Mouse (Mus musculus) gastrocnemius, postnatal 25 days (tissue): ENCODE results near the gene Tex33. TPM values are rescaled to one million over a fixed set of nuclear protein-coding genes. Genes with fewer than 3 reads are reported as not detected.
A peak's percentile ranks its signal among the peaks of the same experiment; 100 is the strongest.

Experiments
- DNase-seq: peaks from one replicate; pipeline ENCODE4 v3.0.0; 2022
- total RNA-seq, 2 experiments: library from RNA; stranded (reverse); gene quantifications; 1 replicate in 1 of 2; 2 replicates in 1 of 2; pipeline ENCODE4 v1.2.3; 2021

Gene Tex33
- total RNA-seq, 2 experiments from 2014 or later, result not detected

DNA sequence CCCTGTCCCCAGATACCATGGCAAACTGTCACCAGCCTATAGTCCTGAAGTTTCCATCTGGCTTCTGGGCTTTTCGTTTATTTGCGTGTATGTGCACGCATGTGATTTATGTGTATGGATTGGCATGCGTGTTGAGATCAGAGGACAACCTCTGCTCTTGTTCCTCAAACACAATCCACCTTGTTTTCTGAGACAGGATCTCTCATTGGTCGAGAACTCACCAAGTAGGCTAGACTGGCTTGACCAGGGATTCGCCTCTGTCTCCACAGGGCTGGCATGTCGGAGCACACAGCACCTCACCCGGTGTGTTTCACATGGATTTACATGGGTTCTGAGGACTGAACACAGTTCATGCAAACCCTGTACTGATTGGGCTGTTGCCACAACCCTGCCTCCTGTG lies 18.4 kb upstream of the Tex33 start:
- no peak for DNase-seq

DNA sequence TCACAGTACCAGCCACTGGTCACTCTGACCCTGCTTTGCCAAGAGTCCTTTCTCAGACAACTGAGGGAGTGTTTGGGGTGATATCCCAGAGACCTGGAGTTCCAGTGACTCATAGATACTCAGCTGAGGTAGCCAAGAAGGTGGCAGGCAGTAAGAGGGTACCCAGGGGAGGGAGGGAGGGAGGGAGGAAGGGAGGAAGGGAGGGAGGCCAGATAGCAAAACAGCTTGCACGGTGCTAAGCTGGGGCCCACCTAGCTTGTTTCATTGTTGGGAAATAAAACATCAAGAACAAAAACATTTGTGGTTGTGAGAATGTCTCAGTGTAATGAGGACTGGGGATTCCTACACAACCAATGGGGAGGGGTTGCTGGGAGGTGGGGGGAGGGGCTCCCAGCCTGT lies 18.0 kb upstream of the Tex33 start:
- DNase-seq, result no peak

DNA sequence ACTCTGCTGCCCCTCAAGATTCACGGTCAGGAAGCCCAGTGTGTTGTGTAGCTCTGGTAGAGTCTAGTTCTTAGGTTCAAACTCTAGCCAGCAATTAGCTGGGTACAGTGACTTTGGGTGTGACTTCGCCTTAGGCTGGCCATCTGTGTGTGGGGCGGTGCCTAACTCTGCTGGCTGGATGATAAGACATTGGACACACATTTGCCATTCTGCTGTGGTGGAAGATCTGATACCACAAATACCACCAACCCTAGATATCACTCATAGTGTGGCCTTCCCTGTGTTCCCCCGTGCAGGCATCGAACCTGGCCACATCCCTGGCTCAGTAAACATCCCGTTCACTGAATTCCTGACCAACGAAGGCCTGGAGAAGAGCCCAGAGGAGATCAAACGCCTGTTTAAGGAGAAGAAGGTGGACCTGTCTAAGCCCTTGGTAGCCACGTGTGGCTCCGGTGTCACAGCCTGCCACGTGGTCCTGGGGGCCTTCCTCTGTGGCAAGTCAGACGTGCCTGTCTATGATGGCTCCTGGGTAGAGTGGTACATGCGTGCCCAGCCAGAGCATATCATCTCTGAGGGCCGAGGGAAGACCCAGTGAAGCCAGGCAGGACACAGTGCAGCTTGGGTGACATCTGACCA lies 17.5 kb upstream of the Tex33 start:
- no peak for DNase-seq

DNA sequence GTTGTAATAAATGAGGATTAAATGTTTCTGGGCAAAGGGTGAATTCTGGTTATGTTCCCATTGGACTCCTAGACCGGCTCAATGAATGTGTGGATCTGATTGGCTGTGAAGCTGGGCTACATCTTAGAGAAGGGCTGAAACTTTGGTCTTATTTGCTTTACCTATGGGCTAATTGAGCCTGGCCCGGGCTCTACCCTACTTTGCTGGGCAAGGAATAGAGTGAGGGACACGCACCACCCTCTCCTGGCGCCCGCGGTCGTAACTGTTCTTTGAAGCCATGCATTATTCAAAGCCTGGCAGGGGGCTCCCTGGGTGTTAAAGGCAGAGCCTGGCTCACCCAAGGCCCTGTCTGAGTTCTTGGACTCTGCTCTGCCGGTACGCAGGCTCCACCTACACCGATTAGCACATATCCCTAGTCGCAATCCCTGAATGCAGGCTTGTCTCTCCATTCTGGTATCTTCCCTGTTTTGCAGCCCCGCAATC lies 13.9 kb upstream of the Tex33 start:
- DNase-seq, result no peak

DNA sequence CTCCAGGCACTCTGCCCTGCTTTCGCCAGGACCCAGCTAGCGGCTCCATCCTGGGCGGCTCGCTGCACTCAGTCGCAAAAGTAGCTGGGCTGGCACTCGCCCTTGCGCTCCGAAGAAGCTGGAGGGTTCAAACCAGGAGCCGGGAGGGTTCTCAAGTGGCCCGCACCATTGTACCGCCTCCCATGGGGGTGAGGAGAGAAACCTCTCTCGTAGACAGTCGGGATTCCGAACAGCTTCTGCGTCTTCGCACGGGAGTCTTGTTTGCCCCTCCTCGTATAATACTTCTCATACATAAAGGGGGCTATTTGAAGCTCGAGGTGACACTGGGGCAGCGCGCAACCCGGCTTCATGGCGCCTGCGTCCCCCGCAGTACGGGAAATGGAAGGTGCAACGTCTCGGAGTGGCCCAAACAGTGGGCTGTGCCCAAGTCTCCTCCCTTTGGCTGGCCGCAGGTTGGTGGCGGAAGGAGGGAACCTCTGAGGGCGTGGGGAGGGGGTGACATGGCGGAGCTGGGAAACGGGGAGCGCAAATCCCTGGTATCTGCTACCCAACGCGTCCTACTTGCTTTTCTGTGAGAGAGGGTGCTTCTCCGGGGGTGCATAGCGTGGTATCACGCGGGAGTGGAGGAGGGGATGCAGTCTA lies 10.7 kb upstream of the Tex33 start, which contains the start of gene Mpst:
Gene Mpst, plus strand, starts transcription at position 124 of the 642 bp plus-strand sequence.
- DNase-seq, result peak; percentile 90

DNA sequence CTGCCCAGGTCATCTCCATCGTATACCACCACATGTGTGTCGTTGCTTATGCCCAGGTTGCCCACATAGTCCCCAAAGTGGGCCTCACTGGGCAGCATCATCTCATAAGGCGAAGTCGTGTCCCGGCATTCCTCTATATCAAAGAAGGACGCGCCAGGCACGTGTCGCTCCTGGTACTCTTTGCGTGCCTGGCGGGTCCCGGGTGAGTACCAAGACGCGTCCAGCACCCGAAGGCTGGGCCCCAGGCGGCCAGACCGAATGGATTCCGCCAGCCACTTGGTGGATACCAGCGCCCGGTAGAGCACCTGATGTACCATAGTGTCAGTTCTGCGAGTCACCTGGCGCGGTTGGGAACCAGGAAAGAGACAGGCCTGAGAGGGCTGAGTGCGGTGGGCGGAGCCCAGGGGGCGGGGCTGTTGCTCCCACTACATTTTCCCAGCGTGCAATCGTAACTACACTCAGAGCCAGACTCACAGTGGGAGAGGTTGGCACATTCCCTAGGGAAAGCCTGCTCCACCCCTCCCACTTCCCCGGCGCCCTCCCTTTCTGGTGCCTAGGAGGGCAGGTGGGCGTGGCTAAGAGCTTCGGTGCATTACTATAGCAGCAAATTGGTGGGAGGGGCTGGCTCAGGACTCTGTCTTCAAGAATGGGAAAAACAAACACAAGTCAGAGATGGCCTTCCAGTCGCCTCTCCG lies 10.0 kb upstream of the Tex33 start, which contains the start of gene Tst:
Gene Tst, minus strand, starts transcription at position 391 of the 695 bp plus-strand sequence.
- peak; percentile 86 for DNase-seq

DNA sequence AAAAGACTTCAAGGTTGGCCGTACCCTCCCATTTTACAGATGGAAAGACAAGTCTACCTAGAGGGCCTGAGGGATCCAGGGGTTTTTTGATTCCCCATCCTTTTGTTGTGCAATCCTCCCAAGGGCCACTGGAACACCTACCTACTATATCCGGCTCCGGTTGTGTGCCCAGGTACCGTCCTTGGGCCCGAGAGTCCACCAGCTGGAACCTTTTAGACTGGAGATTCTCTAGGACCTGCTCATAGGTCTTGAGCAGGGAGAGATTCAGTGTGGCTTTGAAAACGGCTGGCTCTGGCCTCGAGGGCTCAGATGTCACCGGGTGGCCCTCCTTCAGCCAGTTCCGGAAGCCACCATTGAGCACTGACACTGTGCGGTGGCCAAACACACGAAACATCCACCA lies 9.4 kb upstream of the Tex33 start:
- no peak for DNase-seq

DNA sequence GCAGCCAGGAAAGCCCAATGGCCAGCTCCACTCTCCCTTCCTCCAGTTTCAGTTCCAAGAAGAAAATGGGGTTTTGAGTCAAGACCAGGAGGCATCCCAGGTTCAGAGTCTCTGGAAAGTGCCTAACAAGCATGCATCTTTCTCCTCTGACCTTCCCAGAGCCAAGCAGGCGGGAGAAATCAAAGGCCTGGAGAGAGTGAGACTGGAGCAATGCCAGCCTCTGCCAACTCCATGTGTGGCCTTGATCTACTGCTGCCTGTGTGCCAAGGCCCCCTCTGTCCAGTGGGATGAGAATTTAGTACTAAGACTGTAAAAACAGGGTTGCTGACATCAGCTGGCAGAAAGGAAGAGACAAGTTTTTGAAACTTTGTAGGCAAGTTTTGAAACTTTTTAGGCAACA lies 8.2 kb upstream of the Tex33 start:
- DNase-seq, result peak; percentile 25

DNA sequence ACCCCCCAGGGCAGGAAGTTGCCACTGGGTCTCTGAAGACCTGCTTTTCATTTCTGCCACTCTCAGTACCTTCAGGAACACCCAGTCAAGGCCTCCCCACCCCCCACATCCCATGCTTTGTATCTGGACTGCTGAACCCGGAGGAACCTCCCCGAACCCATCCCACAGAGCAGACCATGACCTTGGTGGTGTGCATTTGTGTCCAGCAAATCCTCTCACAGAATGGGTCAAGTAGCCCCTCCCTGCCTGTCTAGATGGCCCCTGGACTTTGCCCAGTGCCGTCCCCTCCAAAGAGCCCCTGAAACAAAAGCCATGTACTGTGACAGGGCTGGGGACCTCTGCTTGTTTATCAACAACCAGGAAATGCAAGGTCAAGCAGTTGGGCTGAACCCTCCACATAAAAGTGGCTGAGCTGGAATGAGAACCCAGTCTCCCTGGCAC lies 7.6 kb upstream of the Tex33 start:
- DNase-seq, result no peak

DNA sequence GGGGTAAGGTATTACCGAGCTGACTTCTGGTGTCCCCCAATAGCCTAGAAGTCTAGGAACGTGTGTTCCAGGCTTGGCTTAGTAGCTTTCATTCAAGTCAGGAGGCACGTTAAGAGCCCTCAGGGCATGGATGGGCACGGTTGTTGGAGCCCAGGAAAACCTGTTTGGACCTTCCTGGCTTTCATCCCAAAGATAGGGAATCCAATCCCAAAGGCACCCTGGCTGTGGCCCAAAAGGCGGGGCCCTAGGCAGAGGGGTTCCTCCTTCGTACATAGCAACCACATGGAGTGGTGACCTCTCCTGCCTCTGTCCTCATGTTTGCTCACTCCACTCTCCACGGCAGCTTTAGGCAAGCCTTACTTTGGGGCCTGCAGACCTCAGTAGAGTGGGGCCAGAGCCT lies 6.7 kb upstream of the Tex33 start:
- no peak for DNase-seq

DNA sequence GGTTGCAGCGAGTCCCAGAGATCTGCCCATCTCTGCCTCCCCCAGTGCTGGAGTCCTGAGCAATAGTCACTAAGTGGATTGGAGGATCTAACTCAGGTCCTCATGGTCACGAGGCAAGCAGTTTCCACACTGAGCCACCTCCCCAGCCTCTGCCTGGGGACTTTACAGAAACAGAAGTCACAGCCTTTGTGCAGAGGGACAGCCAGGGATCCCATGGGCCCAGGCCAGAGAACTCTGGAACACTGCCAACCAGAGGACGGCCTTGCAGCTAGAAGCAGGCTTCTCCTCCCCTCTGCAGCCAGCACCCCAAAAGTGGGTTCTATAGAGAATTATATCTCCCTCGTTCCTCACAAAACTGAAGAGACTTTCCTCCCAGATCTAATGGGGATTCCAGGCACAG lies 6.2 kb upstream of the Tex33 start:
- DNase-seq, result peak; percentile 60

DNA sequence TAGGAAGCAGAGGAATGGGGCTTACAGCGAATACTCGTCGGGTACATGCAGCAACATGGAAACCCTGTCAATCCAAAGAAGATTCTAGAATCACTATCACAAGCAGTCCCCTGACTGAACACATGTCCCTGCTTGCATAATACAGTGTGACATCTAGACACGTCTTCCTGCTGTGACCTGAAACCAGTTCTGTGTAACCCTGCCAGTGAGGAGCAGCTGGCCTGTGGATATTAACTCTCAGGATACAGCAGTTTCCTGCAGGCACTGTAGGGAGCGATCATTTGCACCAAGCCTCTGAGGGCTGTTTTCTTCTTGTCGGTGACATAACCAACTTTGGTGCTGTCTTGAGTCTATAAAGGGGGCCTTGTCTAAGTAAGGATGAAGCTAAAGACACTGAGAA lies 5.6 kb upstream of the Tex33 start:
- DNase-seq, result peak; percentile 56

DNA sequence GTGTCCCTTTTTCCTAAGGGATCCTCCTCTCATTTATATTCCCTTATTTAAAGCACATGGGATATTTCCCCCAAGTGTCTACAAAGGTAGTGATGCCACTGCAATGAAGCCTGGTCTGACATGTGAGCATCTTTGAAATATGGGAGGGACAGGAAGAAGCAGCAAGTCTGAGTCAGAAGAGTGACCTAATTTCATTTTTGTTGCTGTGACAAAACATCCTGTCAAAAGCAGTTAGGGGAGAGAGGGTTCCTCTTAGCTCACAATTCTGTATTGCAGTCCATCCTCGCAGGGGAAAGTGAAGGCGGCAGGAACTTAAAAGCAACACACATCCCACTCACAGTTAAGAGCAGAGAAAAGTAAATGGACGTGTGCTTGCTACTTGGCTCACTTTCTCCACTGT lies 4.9 kb downstream of the Tex33 start:
- DNase-seq, result no peak

DNA sequence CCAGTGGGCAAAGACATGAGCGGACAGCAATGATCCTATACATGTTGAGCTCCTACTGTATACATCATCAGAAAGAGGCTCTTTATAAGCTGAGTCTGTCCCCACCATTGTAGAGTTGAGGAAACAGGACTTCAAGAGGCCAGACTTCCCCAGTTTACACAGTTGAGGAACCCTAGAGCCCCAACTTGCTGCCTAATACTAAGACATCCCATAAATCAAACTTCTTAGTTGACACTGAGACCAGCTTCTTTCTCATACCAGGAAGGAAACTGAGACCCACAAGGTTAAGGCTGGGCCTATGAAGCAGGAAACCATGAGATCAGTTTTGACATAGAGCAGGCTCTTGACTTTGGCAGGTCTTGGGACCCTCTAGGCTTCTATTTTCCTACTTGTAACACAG lies 10.1 kb downstream of the Tex33 start:
- no peak for DNase-seq

DNA sequence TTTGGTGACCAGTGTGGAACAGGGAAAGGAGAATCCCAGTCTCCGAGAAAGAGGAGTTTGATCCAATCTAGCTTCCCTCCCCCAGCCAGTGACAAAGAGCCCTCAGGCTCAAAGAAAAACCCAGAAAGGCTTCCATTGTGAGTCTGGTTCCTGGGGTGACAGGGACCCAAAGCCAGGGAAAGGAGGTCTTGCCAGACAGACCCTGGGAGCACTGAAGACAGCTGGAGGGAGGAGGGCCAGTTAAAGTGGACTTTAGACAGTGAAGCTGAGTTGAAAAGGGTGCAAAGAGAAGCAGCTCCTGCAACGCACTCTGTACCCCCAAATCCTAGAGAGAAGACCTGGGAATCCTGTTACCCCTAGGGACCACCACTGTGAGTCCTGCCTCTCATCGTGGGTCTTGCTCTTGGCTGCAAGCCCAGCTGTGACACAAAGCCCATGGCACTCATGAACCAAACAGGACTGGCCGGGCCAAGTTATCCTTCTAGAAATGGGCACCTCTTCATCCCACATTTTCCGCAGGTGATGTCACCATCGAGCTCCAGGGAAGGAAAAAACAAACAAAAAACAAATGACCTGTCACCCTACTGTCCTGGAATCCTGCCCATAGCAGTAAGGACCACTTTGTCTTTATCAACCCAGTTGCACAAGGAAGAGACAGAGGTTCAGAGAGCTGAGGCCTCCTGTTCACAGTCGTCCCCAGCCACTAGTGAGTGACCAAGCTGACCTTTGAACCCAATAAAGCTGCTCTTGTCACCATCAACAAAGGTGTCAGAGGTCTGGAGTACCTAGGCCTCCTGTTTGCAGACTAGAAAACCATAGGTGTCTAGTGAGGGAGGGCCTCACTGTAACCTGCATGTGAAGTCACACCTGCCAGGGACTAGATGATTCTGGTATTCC lies 11.2 kb downstream of the Tex33 start:
- no peak for DNase-seq

DNA sequence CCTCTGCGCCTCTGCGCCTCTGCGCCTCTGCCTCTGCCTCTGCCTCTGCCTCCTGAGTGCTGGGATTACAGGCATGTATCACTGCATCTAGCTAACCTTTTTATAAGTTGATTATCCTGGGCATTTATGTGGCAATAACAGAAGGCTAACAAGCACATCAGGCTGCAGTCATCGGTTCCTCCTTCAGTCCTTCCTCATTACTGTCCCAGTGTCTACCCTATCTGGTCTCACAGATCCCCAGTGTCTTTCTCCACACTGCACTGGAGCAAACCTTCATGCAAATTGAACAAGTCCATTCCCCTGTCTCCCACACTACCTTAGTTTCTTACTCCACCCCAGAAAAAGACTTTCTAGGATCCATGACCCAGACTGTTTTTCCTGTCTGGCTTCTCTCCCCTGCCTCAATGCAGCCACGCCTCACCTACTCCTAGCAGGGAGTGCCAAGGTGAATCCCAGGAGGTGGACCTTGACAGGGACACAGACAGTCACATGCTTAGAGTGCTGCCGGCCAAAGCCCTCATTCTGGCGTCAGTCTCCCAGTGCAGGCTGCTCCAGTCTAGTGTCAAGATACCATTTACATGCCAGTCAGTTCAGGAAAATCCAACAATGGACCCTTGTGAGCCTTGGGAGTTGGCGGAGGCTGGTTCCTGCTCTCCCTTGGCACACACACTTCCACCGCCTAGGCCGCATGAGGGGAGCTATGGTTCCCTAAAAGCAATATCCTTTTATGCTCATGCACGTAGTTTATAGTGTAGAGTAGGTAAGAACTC lies 12.1 kb downstream of the Tex33 start:
- DNase-seq, result peak; percentile 24

DNA sequence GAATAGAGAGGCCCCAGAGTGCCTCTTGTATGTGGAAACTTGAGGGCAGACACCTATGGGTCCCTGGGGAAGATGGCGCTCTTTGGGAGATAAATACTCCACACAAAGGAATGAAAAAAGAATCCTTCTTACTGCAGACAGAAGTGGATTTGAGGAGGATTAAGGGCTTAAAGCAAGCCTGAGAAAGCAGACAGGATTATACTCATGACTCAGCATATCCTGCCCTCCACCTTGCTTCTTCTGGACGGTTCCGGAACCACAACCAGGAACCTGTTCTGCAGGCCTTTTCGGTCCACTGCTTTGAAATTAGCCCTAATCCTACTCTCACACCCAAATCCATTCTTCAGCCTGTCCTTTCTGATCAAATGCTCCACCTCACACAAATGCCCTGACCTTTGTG lies 13.6 kb downstream of the Tex33 start:
- DNase-seq, result no peak

DNA sequence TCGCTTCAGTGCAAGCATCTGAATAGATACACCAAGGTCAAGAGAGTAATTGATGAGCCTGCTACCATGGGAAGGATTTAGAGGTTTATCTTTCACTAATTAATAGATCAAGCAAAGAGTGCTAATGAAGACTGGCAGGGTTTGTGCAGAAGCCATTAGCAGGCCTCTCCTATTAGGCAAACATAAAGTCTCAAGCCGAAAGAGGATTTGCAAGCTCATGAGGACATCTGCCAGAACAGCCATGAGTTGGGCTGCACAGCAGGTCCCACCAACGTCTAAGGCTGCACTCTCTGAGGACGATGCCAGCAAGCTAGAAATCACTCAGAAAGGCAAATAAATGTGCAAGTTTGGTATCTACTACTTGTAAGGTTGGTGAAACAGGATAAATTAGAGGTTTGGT lies 15.0 kb downstream of the Tex33 start:
- DNase-seq, result no peak

DNA sequence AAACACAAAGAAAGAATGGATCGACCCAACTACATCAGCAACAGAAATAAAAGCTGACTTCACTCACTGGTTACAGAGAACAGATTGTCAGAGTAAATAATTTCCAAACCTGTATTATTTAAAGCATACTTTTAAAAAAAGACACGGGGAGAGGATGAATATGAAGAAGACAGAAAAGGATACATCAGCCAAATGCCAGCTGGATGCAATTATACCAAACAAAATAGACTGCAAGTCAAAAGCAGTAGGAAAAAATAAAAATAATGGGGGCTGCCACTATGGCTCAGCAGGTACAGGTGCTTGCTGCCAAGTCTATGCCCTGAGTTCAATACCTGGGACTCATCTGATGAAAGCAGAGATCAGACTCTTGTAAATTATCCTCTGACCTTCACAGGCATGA lies 15.5 kb downstream of the Tex33 start:
- no peak for DNase-seq

DNA sequence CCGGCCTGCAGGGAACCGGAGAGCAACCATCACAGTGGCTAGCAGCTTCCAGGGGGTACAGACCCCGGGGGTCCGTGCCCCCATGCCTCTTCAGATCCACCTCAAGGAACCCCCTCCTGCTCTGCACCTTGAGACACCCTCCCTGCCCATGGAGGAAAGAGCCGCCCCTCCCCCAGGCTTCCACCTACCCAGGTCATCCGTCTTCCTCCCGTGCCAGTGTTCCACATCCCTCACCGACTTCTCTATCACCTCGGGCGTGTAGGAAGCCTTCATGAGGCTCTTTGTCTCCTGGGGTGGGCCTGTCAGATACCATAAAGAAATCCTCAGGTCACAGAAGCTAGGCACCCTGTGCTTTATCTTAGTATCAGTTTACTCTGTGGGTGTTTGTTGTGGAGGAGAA lies 17.2 kb downstream of the Tex33 start:
- DNase-seq, result no peak

DNA sequence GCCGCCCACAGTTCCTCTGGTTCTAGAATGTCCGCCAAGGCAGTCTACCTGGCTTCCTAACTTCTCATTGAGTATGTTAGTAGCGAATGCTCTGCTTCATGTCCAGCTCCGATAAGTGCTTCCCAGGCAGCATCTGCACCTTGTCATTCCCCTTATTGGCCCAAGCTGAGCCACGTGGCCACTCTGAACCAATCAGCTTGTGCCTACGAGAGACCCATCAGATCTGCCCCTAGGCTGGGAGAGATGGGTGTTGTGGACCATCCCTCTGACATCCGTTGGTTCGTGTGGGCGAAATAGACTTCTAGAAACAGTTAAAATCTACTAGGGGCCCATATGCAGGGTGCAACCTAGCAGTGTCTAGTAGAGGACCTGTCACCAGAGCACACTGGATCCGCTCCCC lies 17.9 kb downstream of the Tex33 start:
- DNase-seq, result no peak

DNA sequence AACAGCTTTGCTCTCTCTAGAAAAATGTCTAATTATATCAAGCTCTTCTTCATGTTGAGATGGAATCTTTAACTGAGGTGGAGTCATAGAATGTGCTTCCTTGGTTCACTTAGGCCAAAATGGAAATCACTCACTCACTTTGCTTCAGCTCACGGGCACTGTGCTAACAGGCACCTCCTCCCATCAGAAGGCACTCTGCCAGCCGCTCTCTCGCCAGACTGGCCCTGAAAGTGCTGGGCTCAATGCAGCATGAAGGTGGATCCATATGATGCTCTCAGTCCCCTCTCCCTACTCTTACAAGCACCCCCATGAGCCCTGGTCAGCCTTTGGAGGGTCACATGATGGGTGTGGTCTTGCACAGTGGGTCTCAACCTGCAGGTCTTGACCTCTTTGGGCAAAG lies 21.5 kb downstream of the Tex33 start:
- DNase-seq, result no peak
